Mouse (Mus musculus) liver, embryonic 14.5 days (tissue): ENCODE data around the gene Stard7. TPM values are rescaled to one million over a fixed set of nuclear protein-coding genes. Genes with fewer than 3 reads are reported as not detected.
"Not testable (repeated sequence)": the region's sequence is repeated elsewhere in the genome, so short reads cannot be mapped to it uniquely, and the experiment has no call there.

ENCODE experiments used
- ATAC-seq: fragments of 200-750 bp; cut with Nextera tagmentation; 2 replicates; pipeline ENCODE4 v1.8.0; 2017; ENCODE audit warnings: moderate number of reproducible peaks, mild to moderate bottlenecking, moderate library complexity; ENCODE audit not compliant: insufficient read depth
- DNase-seq, 3 experiments: peaks; one replicate each; pipeline ENCODE4 v3.0.0-alpha.2; 2012 to 2013; ENCODE audit warnings: low read depth in 3 of 3, low spot score in 3 of 3
- H3K27ac ChIP-seq: fragments of 300-500 bp; sonication (generic); 2 replicates; pipeline ENCODE4 v1.5.1; 2014; ENCODE audit warnings: moderate library complexity, mild to moderate bottlenecking, control low read depth, inconsistent platforms
- H3K27me3 ChIP-seq: fragments of 300-500 bp; sonication (generic); 2 replicates; pipeline ENCODE4 v1.6.1; 2014; ENCODE audit warnings: mild to moderate bottlenecking, low read length, moderate library complexity; ENCODE audit not compliant: control insufficient read depth, insufficient read depth
- H3K36me3 ChIP-seq: fragments of 300-500 bp; sonication (generic); replicated peaks from 2 replicates; pipeline ENCODE4 v1.6.1; 2014; ENCODE audit warnings: low read depth; ENCODE audit not compliant: control insufficient read depth, insufficient read depth
- H3K4me1 ChIP-seq, 2 experiments: fragments of 200-500 bp in 1 of 2; fragments of 300-500 bp in 1 of 2; sonication (generic) in 1 of 2; replicated peaks; 2 replicates each; pipeline ENCODE4 v1.6.1; 2012 to 2014; ENCODE audit warnings: antibody characterized with exemption in 1 of 2, inconsistent platforms in 1 of 2, low read length in 1 of 2; ENCODE audit not compliant: control insufficient read depth in 2 of 2, insufficient read depth in 2 of 2
- H3K4me2 ChIP-seq: fragments of 300-500 bp; sonication (generic); 2 replicates; pipeline ENCODE4 v1.6.1; 2014; ENCODE audit warnings: low read depth, mild to moderate bottlenecking, control low read depth, moderate library complexity
- H3K4me3 ChIP-seq, 2 experiments: fragments of 200-500 bp in 1 of 2; fragments of 300-500 bp in 1 of 2; sonication (generic) in 1 of 2; 2 replicates each; pipeline ENCODE4 v1.5.1; 2012 to 2014; ENCODE audit warnings: low read depth in 2 of 2, low read length in 2 of 2, mild to moderate bottlenecking in 2 of 2, control low read depth in 1 of 2, inconsistent platforms in 1 of 2, moderate library complexity in 1 of 2; ENCODE audit not compliant: insufficient read depth in 1 of 2
- H3K9ac ChIP-seq: fragments of 300-500 bp; sonication (generic); replicated peaks from 2 replicates; pipeline ENCODE4 v1.6.1; 2014; ENCODE audit warnings: mild to moderate bottlenecking, control low read depth, moderate library complexity
- H3K9me3 ChIP-seq: fragments of 300-500 bp; sonication (generic); 2 replicates; pipeline ENCODE4 v1.6.1; 2016; ENCODE audit warnings: low read length, mixed read lengths; ENCODE audit not compliant: control insufficient read depth
- CTCF ChIP-seq: IDR thresholded peaks from 2 replicates; pipeline ENCODE4 v1.5.1; 2016; ENCODE audit warnings: antibody characterized with exemption, low read depth, control low read depth
- EP300 ChIP-seq: IDR thresholded peaks from 2 replicates; pipeline ENCODE4 v1.6.1; 2016; ENCODE audit warnings: antibody characterized with exemption, low read depth
- WGBS: fragments of 180-500 bp; shearing (Covaris S2); extraction: QIAGEN DNeasy Blood & Tissue Kit; methylation state at CpG from one replicate; pipeline ENCODE4 v1.1.7; 2014; ENCODE audit not compliant: insufficient replicate concordance; 5-methylcytosine and 5-hydroxymethylcytosine counted together
- polyA plus RNA-seq, 2 experiments: library from polyadenylated mRNA; depleted of rRNA in 1 of 2; stranded (reverse) in 1 of 2; unstranded in 1 of 2; fragments of >200 nt; fragmentation: Nextera tagmentation in 1 of 2; extraction: Ambion mirVana in 1 of 2; gene quantifications; 2 replicates each; pipeline versions ENCODE4 v1.2.1 to v1.2.3; 2012 to 2014

Gene Stard7
- polyA plus RNA-seq, 2 experiments = 29.8 to 42.0 TPM

GRCm38 (mm10) chr2:127262480-127262879 lies 7.5 kb upstream of the Stard7 start:
- DNase-seq (no peak), ATAC-seq (no peak)
- Histone ChIP-seq H3K9ac (no peak overlapping the region), H3K9me3 (no peaks in the 10 kb centered on the region), H3K4me3 (no peak overlapping the region), H3K4me1 (no peaks in the 10 kb centered on the region; a peak in 1 of 4 replicates), H3K27me3 (no peaks in the 10 kb centered on the region), H3K4me2 (no peak overlapping the region), H3K27ac (no peak overlapping the region), H3K36me3 (peaks cover 11% of the 10 kb centered on the region)
- TF ChIP-seq EP300 (no peak), CTCF (no peak)

- DNase-seq (no peak), ATAC-seq (no peak)
- no peaks in the 10 kb centered on the region for H3K36me3 ChIP-seq
- no peak overlapping the region for H3K27ac ChIP-seq
- no peak overlapping the region for H3K4me3 ChIP-seq
- H3K4me2 ChIP-seq = no peak overlapping the region
- peaks cover 6% of the 10 kb centered on the region in 2 experiments for H3K4me1 ChIP-seq
- 63% methylated on average over 4 of the region's 4 CpGs for WGBS
- TF ChIP-seq CTCF = peak; percentile 11; the same call in 1 of the 2 replicates
- no peak for TF ChIP-seq EP300
- H3K9me3 ChIP-seq = no peaks in the 10 kb centered on the region
- no peak overlapping the region for H3K9ac ChIP-seq
- no peaks in the 10 kb centered on the region for H3K27me3 ChIP-seq
Observed at GRCm38 (mm10) chr2:127267854-127268253, 2.2 kb upstream of the Stard7 start.

- Histone ChIP-seq H3K27me3 (no peaks in the 10 kb centered on the region), H3K4me1 (peaks cover 11 to 12% of the 10 kb centered on the region in 2 experiments), H3K9me3 (no peaks in the 10 kb centered on the region), H3K4me2 (peak overlapping the region; percentile 81), H3K4me3 (peak overlapping the region; percentile 78 to 82), H3K9ac (peak overlapping the region; percentile 82), H3K36me3 (no peaks in the 10 kb centered on the region; the same call in 1 of the 2 replicates), H3K27ac (peak overlapping the region; percentile 72)
- TF ChIP-seq CTCF (no peak), EP300 (no peak)
- DNase-seq (peak; percentile 78 to 79 (median 79)), ATAC-seq (peak; percentile 91)
- under 1% methylated on average over 74 of the region's 75 CpGs for WGBS
Observed at GRCm38 (mm10) chr2:127270300-127271041, 453 bp downstream of the Stard7 start.

- Histone ChIP-seq H3K27ac (peak overlapping the region; percentile 72), H3K4me3 (peak overlapping the region; percentile 78 to 82), H3K4me2 (peak overlapping the region; percentile 81), H3K36me3 (no peaks in the 10 kb centered on the region; the same call in 1 of the 2 replicates), H3K9ac (peak overlapping the region; percentile 82), H3K27me3 (no peaks in the 10 kb centered on the region), H3K9me3 (no peaks in the 10 kb centered on the region), H3K4me1 (peaks cover 11 to 12% of the 10 kb centered on the region in 2 experiments)
- no peak for ATAC-seq
- TF ChIP-seq CTCF = no peak
- no peak for TF ChIP-seq EP300
- 5% methylated on average over 8 of the region's 8 CpGs for WGBS
- no peak for DNase-seq
Observed at GRCm38 (mm10) chr2:127271042-127271515, 1.1 kb downstream of the Stard7 start.

GRCm38 (mm10) chr2:127272049-127272448 lies 2.0 kb downstream of the Stard7 start:
- not testable (repeated sequence) for H3K36me3 ChIP-seq, H3K9me3 ChIP-seq, H3K27me3 ChIP-seq, H3K27ac ChIP-seq, ATAC-seq, DNase-seq
- H3K4me1 ChIP-seq = peaks cover 11 to 12% of the 10 kb centered on the region in 2 experiments
- H3K9ac ChIP-seq = peak overlapping the region; percentile 82; the same call in 1 of the 2 replicates
- peak overlapping the region in 1 of 2 experiments; percentile 82; a peak in 2 of 4 replicates for H3K4me3 ChIP-seq
- peak overlapping the region; percentile 81 for H3K4me2 ChIP-seq
- WGBS = 68% methylated on average over 4 of the region's 4 CpGs
